Mouse (Mus musculus): ENCODE measurements at regions not wholly inside any gene's neighbourhood (a gene's known extent, or its start where the extent isn't known, plus 50 kb on each side); places are given as distances from the start of the nearest gene placed in this dataset.

GRCm38 (mm10) chr13:69867296-69868065 lies 65.3 kb downstream of the Med10 start:
- peak; percentile 19 for DNase-seq (ENCODE audit: low spot score)

DNA sequence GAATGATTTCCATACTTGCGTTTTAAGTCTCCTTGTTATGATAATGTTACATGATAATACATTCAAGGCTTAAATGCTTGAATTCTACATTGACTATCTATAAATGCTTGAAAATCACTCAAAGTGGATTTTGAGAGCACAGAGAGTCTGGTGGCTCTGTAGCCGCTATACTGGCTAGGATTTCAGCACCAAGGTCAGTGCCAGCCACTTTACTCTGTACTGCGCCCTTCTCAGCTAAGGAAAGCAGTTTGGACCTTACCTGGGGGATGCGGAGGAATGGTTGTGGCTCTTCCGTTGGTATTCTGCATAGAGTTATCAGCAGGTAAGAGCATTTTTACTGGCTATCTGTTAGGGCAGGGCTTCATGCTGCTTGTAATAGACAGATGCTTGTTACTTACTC lies 94.3 kb downstream of the Med10 start:
- H3K27me3 ChIP-seq (ENCODE audit: insufficient read depth, low read length): no peaks in the 10 kb centered on the region
- no peaks in the 10 kb centered on the region for H3K36me3 ChIP-seq (ENCODE audit: insufficient read depth, low read length)
- no peak for TF ChIP-seq CTCF (IDR thresholded peaks at IDR 0.05; ENCODE audit: low read depth)
- WGBS: 15% methylated on average over 5 of the region's 5 CpGs
- DNase-seq (ENCODE audit: low spot score): peak; percentile 70
- no peaks in the 10 kb centered on the region for H3K4me1 ChIP-seq (replicated peaks; ENCODE audit: insufficient read depth, low read length)
- no peak overlapping the region for H3K27ac ChIP-seq
- no peak overlapping the region for H3K9ac ChIP-seq (ENCODE audit: low read depth, low read length)
- no peak overlapping the region for H3K4me2 ChIP-seq (ENCODE audit: low read length)
- no peak for ATAC-seq (replicated peaks; ENCODE audit: low FRiP score, low read depth)
- H3K4me3 ChIP-seq (replicated peaks; ENCODE audit: low read depth, low read length): no peak overlapping the region
- no peaks in the 10 kb centered on the region for H3K9me3 ChIP-seq (replicated peaks; ENCODE audit: low read length)

More at GRCm38 (mm10) chr13:69867296-69868065, 65.3 kb downstream of the Med10 start:
- 76% methylated on average over 15 of the region's 15 CpGs for WGBS
- Histone ChIP-seq H3K9me3 (replicated peaks; ENCODE audit: low read length) (no peaks in the 10 kb centered on the region), H3K36me3 (ENCODE audit: insufficient read depth, low read length) (no peaks in the 10 kb centered on the region), H3K4me1 (replicated peaks; ENCODE audit: insufficient read depth, low read length) (no peaks in the 10 kb centered on the region), H3K27me3 (ENCODE audit: insufficient read depth, low read length) (no peaks in the 10 kb centered on the region), H3K9ac (ENCODE audit: low read depth, low read length) (no peak overlapping the region), H3K4me3 (replicated peaks; ENCODE audit: low read depth, low read length) (no peak overlapping the region), H3K4me2 (ENCODE audit: low read length) (no peak overlapping the region), H3K27ac (no peak overlapping the region)
- ATAC-seq (replicated peaks; ENCODE audit: low FRiP score, low read depth): no peak
- TF ChIP-seq CTCF (IDR thresholded peaks at IDR 0.05; ENCODE audit: low read depth): no peak

DNA sequence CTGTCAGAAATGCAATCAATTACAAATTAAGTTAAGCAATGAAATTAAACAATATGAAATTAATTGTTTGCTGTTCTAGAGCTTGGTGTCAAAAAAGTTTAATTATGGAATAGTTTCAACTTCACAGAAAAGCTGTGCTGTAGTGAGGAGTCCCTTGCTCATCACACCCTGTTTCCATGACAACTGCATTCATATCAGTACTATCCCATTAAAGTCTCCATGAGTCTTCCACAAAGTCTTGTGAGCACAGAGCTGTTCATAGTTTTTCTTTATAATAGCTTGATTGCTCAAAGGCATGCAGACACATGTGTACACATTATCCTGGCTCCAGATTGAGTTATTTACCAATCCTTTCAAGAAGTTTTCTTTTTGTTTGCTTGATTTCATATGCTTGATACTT lies 98.9 kb downstream of the Med10 start:
- Histone ChIP-seq H3K4me1 (replicated peaks; ENCODE audit: insufficient read depth, low read length) (no peaks in the 10 kb centered on the region), H3K36me3 (ENCODE audit: insufficient read depth, low read length) (no peaks in the 10 kb centered on the region), H3K27ac (no peak overlapping the region), H3K27me3 (ENCODE audit: insufficient read depth, low read length) (no peaks in the 10 kb centered on the region), H3K9ac (ENCODE audit: low read depth, low read length) (no peak overlapping the region), H3K4me2 (ENCODE audit: low read length) (no peak overlapping the region), H3K9me3 (replicated peaks; ENCODE audit: low read length) (no peaks in the 10 kb centered on the region), H3K4me3 (replicated peaks; ENCODE audit: low read depth, low read length) (no peak overlapping the region)
- DNase-seq (ENCODE audit: low spot score) (no peak), ATAC-seq (replicated peaks; ENCODE audit: low FRiP score, low read depth) (no peak)
- no peak for TF ChIP-seq CTCF (IDR thresholded peaks at IDR 0.05; ENCODE audit: low read depth)

DNA sequence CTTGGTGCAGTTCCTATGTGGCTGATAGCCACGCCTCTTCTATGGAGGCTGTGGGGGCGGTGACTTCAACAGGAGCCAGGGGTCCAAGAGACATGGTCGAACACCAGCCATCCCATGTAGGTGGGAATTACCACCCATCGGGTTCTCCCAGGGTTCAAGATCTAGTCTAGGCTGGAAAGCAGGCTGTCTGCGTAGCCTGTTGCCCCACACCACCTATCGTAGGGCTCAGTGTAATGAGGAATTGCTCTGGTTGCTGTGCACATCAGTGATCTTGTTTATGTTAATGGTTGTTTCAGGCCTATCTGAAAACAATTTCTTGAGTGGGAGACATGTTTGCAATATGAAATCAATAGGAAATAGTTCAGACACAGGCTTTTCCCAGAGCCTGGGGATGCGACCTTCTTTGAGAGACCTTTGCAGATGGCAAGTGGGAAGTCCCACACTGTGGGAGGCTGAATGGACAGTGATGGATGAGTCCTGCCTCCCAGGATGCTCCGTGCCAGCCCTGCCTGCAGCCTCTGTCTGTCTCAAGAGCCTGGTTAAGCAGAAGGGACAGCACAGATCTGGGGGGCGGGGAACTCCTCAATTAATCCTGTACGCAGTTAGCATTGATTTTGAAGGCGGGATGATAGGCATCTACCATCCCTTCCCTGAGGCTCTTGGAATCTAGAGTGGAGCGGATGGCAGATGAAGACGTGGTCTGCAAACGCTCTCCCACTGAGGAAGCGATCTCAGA lies 104.8 kb downstream of the Med10 start:
- TF ChIP-seq CTCF (IDR thresholded peaks at IDR 0.05; ENCODE audit: low read depth): no peak
- Histone ChIP-seq H3K27me3 (ENCODE audit: insufficient read depth, low read length) (no peaks in the 10 kb centered on the region), H3K36me3 (ENCODE audit: insufficient read depth, low read length) (no peaks in the 10 kb centered on the region), H3K9me3 (replicated peaks; ENCODE audit: low read length) (no peaks in the 10 kb centered on the region), H3K4me3 (replicated peaks; ENCODE audit: low read depth, low read length) (no peak overlapping the region), H3K27ac (no peak overlapping the region), H3K4me2 (ENCODE audit: low read length) (no peak overlapping the region), H3K9ac (ENCODE audit: low read depth, low read length) (no peak overlapping the region), H3K4me1 (replicated peaks; ENCODE audit: insufficient read depth, low read length) (no peaks in the 10 kb centered on the region)
- DNase-seq (ENCODE audit: low spot score) (no peak), ATAC-seq (replicated peaks; ENCODE audit: low FRiP score, low read depth) (no peak)
- 65% methylated on average over 15 of the region's 15 CpGs for WGBS

DNA sequence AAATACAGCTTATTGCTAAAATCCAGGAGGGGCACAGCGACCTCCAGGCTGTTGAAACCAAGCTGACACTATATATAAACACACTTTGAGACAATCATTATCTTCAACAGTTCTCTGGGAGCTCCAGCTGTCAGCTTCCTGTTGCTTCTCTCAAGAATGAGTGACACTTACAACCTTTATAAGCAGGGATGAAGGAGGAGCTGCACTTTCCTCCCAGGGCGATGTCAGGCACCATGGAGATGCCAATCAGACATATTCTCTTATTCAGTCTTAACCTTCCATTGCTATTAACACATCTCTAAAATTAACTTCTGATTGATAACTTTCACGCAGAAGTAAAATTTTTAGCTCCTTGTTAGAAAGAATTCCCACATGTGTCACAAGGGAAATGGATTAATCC lies 113.6 kb downstream of the Med10 start:
- DNase-seq (ENCODE audit: low spot score) (no peak), ATAC-seq (replicated peaks; ENCODE audit: low FRiP score, low read depth) (no peak)
- H3K9me3 ChIP-seq (replicated peaks; ENCODE audit: low read length): no peaks in the 10 kb centered on the region
- 79% methylated on average over 3 of the region's 3 CpGs for WGBS
- no peak overlapping the region for H3K9ac ChIP-seq (ENCODE audit: low read depth, low read length)
- H3K36me3 ChIP-seq (ENCODE audit: insufficient read depth, low read length): no peaks in the 10 kb centered on the region
- no peak for TF ChIP-seq CTCF (IDR thresholded peaks at IDR 0.05; ENCODE audit: low read depth)
- no peak overlapping the region for H3K27ac ChIP-seq
- no peaks in the 10 kb centered on the region for H3K4me1 ChIP-seq (replicated peaks; ENCODE audit: insufficient read depth, low read length)
- H3K4me3 ChIP-seq (replicated peaks; ENCODE audit: low read depth, low read length): no peak overlapping the region
- no peaks in the 10 kb centered on the region for H3K27me3 ChIP-seq (ENCODE audit: insufficient read depth, low read length)
- no peak overlapping the region for H3K4me2 ChIP-seq (ENCODE audit: low read length)

DNA sequence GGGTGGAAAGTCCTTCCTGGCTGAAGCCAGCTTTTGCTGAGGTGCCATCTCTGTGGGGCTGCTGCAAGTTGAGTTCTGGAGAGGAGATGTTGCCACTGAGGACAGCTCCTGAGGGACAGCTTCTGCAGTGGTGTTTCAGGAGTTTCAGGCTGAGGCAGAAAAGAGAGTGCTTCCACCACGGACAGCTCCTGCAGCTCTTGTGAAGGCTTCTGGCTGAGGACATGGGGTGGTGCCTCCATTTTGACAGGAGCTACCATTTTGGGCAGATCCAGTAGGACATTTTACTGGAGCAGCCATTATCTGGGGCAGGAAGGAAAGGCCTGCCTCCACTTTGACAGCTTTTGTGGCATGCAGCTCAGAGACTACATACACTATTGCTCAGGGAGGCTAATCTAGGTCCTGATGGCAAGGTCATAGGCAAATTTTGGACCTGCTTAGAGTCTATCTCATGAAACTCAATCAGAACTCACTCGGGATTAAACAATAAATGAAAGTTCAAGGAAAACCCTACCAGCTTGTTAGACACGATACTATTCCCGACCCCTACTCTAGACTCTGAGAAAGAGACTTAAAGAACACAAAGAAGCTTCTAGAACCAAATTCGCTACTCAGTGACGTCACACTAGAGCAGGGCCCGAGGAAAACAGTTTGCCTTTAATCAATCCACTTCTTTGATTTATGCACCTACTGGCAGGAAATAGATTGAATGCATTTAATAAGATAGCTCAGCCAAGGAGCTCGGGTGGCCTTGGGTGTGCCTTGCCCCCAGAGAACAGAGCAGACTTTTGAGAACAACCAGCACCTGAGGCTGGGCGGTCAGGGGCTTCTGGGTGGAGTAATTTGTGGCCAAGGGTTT lies 130.7 kb downstream of the Med10 start:
- H3K27ac ChIP-seq: no peak overlapping the region
- no peak overlapping the region for H3K9ac ChIP-seq (ENCODE audit: low read depth, low read length)
- no peak for TF ChIP-seq CTCF (IDR thresholded peaks at IDR 0.05; ENCODE audit: low read depth)
- DNase-seq (ENCODE audit: low spot score): peak; percentile 31
- H3K4me2 ChIP-seq (ENCODE audit: low read length): no peak overlapping the region
- H3K4me3 ChIP-seq (replicated peaks; ENCODE audit: low read depth, low read length): no peak overlapping the region
- 74% methylated on average over 9 of the region's 9 CpGs for WGBS
- H3K9me3 ChIP-seq (replicated peaks; ENCODE audit: low read length): no peaks in the 10 kb centered on the region
- H3K4me1 ChIP-seq (replicated peaks; ENCODE audit: insufficient read depth, low read length): no peaks in the 10 kb centered on the region
- H3K27me3 ChIP-seq (ENCODE audit: insufficient read depth, low read length): no peaks in the 10 kb centered on the region
- no peaks in the 10 kb centered on the region for H3K36me3 ChIP-seq (ENCODE audit: insufficient read depth, low read length)
- no peak for ATAC-seq (replicated peaks; ENCODE audit: low FRiP score, low read depth)

Data from kidney, postnatal 0 days (tissue).